Mouse (Mus musculus) thymus, postnatal 25 days (tissue): Measurements from ENCODE around the gene Naa80.

Source experiments
- DNase-seq: peaks from one replicate; pipeline ENCODE4 v3.0.0; 2022

The Naa80 gene

DNA sequence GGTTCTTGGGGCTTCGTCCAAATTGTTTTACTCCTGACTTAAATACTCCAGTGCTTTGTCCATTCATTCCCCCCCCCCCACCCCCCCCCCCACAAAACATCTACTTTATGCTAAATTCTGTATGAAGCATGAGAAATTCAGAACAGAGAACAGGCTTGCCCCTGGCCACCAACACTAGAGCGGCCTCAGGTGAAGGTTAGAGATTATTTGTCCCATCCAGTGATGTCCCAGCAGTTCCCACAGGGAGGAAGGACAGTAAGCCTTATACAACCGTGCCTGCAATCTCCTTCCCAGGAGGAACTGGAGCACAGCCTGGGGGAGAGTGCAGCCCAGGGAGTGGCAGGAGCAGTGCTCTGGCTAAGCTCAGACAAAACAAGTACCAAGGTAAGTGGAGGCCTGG lies at the start of gene Naa80:
TSS of gene Naa80 (plus strand) at position 301 of the 400 bp plus-strand sequence.
- no peak for DNase-seq

DNA sequence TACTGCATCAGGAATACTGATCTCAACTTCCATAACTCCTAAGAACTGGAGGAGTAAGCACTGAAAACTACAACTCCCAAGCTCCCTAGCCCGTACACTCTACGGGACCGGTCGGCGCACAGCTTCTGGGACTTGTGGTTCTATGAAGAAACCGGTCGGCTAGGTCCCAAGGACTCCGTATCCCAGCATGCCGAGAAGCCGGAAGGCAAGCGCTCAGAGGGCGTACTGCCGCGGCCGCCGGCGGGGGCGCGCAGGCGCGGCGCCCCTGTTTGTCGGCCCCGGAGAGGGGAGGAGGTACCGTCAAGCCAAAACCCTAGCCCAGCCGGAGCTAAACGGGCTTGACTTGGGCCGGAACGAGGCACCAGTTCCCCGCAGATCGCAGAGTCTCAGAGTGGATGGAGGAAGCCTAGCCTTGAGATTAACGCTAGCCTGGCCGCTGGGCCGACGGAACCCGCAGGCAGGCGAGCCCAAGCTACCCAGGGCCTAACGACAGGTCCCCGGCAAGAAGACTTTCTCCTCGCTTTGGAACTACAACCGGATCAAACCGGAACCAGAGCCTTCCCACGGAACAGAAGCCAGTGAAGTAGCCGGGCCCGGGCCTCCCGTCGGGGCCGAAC lies 44.8 kb upstream of the Naa80 start, which contains the start of gene Tmem115:
TSS of gene Tmem115 (plus strand) at position 155 of the 617 bp plus-strand sequence.
- peak; percentile 90 for DNase-seq

DNA sequence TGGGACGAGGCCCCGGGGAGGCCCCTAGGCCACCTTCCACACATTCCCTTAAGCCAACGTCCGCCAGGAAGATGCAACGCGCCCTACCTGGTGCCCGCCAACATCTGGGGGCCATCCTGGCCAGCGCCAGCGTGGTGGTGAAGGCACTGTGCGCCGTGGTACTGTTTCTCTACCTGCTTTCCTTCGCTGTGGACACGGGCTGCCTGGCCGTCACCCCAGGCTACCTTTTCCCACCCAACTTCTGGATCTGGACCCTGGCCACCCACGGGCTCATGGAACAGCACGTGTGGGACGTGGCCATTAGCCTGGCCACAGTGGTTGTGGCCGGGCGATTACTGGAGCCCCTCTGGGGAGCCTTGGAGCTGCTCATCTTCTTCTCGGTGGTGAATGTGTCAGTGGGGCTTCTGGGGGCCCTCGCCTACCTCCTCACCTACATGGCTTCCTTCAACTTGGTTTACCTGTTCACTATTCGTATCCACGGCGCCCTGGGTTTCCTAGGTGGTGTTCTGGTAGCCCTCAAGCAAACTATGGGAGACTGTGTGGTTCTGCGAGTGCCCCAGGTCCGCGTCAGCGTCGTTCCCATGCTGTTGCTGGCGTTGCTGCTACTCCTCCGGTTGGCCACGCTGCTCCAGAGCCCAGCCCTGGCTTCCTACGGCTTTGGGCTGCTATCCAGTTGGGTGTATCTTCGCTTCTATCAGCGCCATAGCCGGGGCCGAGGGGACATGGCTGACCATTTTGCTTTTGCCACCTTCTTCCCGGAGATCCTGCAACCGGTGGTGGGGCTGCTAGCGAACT lies 44.1 kb upstream of the Naa80 start:
- no peak for DNase-seq

DNA sequence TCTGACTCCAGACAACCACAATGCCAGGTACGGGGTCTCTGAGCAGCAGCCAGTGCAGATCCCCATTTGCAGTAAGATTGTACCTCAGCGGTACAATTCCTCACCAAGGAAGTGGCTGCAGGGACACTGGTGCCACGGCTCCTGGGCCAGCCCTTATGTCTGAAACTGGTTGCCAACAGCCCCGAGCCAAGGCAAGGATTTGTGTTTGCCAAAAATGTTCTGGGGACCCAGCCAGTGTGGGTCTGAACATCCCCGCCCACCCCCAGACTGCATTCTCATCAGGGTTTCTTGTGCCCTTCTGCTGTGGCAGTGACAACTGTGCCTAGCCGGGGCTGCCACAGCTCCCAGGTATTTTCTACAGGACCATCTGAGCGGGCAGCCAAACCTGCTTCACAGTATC lies 40.5 kb upstream of the Naa80 start:
- DNase-seq = no peak

DNA sequence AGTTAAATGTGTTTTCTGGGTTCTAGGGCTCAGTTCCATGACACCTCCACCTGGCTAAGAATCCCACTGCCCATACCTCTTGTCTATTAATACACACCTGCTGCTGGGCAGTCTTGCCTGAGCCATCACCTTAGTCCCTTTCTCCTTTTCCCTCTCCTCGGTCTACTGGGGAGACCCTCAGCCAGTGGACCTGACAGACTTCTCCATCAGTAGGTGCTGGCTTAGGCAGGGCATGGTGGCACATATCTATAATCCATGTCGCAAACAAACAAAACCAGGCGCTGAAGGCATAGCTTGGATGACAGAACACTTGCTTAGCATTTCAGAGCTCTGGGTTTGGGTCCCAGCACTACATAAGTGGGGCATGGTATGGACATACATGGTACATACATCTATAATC lies 40.0 kb upstream of the Naa80 start:
- DNase-seq = no peak

DNA sequence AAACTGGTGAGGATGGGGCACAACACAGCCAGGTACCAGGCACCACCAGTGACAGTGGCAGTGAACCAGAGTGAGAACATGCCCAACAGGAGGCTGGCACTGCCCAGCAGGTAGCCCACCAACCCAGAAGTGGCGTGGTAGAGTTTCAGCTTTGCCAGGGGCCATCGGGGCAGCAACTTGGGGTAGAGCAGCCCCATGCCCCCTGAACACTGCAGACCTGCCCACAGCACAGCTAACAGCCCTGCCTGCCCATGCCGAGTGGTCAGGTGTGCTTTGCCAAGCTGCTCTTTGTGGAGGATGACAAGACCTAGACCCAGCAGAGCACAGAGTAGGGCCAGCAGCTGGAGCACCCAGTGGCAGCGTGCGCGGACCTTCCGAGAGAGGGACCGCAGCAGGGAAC lies 38.7 kb upstream of the Naa80 start:
- no peak for DNase-seq

DNA sequence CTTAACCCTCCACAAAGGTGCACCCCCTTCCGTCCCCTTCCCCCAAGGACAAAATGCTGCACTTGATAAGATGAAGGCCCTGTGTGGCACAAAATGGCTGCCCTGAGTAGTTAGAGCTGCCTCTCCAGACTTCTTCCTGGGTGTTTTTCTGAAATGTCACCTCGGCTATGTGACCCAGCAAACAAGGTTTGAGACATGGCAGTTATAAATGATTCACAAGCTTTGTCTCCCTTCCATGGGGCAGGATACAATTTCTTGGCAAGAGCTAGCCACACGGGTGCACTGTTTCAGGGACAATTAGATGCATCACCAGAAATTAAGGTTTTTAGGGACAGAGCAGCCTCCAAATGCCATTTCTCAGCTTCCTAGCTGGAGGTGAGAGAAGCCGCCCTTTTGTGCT lies 38.3 kb upstream of the Naa80 start:
- no peak for DNase-seq

DNA sequence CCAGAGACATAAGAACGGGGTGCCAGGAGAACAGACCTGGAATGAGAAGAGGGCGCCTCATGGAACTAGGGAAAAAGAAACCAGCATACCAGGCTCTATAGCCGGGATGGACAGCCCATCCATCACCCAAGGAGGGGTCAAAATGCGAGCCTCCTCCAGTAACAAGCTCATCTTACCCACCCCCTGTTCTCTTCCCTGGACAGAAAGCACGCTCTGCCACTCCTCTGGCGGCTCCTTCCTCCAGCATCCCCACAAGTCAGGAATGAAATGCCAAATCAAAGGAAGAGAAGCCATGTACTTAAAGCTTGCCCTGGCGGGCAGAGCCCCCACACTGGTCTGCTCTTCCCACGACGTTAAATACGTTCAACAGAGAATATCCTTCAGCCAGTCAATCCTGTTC lies 37.7 kb upstream of the Naa80 start:
- DNase-seq = no peak

DNA sequence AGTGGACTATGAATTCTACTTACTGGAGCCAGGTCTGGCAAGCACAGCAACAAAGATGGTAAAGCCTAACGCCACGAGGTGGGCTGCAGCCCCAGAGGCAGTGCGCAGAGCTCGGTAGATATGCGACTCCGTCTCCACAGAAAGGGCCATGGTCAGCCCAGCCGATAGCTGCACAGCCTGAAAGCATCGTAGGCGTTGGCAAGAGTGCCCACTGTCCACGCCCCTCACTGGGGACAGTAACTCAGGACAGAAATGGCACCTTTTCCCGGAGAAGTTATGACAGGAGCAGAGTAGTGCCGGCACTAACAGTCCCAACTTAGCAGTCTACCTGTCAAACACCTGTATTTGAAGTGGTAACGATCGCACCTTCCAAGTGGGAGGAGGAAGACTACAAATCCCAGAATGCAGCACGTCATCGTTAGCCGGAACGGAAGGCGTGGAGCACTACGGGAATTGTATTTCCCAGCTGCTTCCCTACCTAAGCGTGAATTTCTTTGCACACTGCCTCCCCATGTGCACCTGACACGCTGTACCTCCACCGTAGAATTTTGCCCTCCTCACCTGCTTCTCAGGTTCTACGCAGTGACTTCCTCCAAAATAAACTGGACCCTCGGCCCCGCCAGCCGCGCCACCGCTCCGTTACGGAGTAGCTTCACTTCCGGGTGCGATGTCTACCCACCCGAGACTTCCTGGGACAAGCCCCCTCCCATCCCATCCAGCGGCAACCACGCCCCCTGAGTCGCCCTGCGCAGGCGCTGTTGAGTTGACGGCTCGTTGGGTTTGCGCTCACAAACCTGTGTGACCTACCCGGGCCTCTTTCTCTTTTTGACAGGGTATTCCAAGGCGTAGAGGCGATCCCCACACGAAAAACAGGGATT lies 37.0 kb upstream of the Naa80 start, which contains the start of the genes Cyb561d2 and Nprl2:
TSS of gene Cyb561d2 (minus strand) at position 720 of the 878 bp plus-strand sequence.
TSS of gene Nprl2 (plus strand) at position 753 of the 878 bp plus-strand sequence.
- peak; percentile 97 for DNase-seq

DNA sequence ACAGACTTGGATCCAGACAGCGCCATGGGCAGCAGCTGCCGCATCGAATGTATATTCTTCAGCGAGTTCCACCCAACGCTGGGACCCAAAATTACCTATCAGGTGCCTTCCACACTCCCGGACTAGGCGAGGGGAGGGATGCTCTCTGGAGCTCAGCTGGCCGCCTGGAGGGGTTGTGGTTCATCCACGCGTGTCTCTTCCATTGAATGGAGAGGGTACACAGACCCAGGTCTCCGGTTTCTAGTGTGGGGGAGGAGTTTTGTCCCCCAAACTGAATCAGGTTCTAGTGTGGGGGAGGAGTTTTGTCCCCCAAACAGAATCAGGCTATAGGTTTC lies 36.4 kb upstream of the Naa80 start:
- DNase-seq = no peak

DNA sequence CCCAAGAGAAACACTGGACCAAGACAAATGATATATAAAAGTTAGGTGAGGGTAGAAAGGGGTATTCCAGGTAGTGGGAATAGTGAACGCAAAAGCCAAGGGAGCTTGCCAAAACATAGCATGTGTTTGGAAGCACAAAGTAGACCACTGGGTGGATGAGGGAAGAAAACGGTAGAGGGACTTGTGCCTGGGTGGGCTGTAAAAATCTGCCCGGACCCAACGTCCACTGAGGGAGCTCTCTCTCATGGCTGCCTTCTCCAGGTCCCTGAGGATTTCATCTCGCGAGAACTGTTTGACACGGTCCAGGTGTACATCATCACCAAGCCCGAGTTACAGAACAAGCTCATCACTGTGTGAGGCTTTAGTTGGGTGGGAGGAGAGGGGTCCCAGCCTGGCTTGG lies 36.0 kb upstream of the Naa80 start:
- no peak for DNase-seq

DNA sequence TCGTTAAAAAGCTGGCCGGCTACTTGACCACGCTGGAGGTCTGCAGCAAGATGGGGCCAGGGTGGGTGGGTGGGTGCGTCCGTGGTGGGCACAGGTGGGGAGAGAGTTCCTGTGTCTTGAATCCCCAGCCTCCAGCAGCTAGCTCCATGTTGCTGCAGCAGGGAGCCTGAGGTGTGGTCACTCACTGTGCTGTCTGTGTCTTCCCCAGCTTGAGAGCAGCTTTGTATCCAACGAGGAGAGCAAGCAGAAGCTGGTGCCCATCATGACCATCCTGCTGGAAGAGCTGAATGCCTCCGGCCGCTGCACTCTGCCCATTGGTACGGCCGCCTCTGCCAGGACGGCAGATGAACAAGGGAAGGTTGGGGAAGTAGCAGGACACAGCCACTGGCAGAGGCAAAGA lies 35.4 kb upstream of the Naa80 start:
- DNase-seq = no peak

DNA sequence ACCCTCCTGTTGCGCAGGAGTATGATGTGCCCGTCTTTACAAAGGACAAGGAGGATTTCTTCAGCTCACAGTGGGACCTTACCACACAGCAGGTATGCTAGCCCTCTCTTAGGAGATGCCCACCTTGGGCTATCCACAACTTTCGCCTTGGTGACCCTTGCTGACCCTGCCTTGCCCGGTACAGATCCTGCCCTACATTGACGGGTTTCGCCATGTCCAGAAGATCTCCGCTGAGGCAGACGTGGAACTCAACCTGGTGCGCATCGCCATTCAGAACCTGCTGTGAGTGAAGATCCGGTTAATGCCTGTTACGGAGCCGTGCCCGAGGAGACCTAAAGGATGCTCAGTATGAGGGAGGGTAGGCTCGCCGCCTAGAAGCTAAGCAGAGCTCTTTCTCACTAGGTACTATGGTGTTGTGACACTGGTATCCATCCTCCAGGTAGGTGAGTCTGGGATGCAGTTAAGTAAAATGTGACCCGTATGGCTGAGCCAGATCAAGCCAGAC lies 34.4 kb upstream of the Naa80 start:
- no peak for DNase-seq

DNA sequence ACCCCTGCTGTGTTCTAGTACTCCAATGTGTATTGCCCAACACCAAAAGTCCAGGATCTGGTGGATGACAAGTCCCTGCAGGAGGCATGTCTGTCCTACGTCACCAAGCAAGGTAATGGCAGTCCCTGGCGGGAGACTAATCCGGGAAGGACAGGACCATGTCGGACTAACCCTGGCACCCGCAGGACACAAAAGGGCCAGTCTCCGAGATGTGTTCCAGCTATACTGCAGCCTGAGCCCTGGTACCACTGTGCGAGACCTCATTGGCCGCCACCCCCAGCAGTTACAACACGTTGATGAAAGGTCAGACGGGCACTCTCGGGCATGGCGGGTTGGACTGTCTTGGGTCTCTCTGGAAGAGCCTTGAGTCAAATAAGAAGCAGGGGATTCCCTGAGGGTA lies 34.0 kb upstream of the Naa80 start:
- DNase-seq = peak; percentile 2

DNA sequence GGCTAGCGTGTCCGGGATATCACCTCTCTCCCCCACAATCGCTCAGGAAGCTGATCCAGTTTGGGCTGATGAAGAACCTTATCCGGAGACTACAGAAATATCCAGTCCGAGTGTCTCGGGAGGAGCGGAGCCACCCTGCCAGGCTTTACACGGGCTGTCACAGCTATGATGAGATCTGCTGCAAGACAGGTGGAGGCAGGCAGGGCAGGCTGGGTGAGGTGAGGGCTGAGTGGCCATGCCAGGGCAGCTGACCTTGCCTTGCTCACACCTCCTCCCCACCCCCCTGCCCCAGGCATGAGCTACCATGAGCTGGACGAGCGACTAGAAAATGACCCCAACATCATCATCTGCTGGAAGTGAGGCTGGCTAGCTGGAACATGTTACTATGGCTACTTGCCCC lies 33.5 kb upstream of the Naa80 start:
- DNase-seq = peak; percentile 1

DNA sequence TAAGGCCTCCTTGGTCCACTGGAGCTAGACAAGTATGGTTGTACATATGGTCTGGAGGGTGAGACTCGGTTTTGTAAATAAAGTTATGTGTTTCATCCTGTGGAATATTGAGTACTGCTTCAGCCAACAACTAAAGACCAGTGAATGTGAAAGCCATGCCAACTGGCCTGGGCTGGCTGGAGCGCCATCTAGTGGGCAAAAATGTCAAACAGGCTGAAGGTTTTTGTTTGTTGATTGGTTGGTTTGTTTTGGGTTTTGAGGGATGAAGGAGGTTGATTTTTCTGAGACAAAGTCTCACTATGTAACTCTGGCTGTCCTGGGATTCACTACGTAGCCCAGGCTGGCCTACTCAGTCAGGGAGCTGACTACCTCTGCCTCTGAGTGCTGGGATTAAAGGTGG lies 33.1 kb upstream of the Naa80 start:
- DNase-seq = peak; percentile 76

DNA sequence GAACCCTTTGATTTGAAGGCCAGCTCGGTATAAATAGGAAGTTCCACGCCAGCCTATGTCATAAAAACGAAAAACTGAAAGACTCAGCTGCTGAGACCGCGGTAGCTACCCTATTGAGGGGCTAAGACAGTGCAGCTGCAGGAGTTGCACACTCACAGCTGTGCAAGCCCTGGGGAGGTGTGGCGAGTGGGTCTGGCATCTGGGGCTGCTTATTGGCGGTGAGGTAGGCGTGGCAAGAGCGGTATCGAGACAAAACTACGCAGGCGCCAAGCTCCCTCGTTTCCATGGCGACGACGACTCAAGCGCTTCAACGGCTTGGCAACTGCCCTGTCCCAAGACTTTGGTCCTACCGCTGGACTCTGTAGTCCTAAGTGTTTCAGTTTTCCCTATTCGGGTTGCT lies 31.7 kb upstream of the Naa80 start, which contains the start of gene Zmynd10:
TSS of gene Zmynd10 (plus strand) at position 273 of the 400 bp plus-strand sequence.
- DNase-seq = peak; percentile 90

DNA sequence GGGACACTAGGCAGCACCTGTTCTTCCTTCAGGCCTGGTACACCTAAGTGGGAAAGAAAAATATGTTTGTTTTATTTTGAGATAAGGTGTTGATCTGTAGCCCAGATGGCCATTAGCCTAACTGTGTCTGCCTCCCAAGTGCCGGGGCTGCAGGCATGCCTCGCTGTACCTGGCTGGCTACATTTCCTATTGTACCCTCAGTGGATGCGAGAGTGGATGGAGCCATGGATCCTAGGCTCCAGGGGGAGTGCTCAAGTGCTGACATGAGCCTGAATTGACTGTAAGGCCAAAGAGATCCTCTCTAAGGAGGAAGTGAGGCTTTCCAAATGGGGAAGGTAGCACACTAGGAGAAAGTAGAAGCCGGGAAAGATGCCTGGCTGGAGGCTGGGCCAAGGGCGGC lies 30.7 kb upstream of the Naa80 start:
- no peak for DNase-seq

DNA sequence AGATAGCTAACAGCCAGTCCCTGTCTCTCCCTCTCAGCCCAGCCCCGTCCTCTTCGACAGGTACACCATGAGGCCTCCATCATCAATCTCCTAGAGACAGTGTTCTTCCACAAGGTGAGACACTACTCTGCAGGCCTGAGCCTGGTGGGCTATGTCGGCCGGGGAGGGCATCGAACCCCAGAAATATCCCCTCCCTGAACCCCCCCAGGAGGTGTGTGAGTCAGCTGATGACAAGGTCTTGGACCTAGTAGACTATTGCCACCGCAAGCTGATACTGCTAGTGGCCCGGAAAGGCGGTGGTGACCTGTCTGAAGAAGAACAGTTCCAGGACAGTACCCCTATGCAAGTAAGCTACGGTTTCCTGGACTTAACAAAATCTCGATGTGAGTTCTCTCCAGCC lies 29.9 kb upstream of the Naa80 start:
- DNase-seq = no peak

DNA sequence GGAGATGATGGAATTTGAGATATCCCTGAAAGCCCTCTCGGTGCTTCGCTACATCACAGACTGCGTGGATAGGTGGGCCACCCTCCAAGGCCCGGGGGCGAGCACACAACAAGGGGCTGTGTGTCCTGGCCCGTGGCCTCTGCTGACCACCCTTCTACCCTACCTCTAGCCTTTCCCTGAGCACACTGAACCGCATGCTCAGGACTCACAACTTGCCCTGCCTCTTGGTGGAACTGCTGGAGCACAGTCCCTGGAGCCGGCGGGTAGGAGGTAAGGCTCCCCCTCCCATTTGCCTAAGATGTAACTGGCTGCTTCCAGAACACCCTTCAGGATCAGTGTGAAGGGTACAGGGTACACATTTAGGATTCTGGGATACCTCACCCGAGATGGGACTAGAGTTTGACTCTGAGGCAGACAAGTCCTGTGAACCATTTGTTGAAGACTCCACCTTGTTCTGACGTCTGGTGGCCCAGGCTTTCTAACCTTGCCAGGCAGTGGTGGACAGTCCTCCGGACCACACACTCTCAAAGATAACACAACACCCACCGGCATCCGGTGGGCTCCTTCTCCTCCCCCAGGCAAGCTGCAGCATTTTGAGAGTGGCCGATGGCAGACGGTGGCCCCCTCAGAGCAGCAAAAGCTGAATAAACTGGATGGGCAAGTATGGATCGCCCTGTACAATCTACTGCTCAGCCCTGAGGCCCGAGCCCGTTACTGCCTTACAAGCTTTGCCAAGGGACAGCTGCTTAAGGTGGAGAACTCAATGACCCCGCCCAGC lies 29.2 kb upstream of the Naa80 start:
- DNase-seq = no peak

DNA sequence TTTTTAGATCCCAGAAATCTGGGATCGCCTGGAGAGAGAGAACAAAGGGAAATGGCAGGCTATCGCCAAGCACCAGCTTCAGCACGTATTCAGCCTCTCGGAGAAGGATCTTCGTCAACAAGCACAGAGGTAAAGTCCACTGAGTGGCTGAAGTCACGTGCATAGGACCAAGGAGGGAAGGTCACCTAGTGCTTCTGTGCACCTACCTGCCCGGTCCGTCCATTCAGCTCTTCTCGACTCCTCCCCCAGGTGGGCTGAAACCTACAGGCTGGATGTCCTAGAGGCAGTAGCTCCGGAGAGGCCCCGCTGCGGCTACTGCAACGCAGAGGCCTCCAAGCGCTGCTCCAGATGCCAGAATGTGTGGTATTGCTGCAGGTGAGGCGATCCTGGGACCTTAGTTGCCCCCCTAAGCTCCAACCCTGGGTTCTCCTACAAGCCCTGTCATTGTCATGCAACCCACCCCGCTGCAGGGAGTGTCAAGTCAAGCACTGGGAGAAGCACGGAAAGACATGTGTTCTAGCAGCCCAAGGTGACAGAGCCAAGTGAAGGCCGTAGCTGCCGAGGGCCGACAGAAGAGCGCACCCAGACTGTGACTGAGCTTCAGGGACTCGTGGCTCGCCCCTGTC lies 28.1 kb upstream of the Naa80 start:
- DNase-seq = peak; percentile 21
